Mouse (Mus musculus): ENCODE data around the gene Kdm5a.

Kdm5a gene

DNA sequence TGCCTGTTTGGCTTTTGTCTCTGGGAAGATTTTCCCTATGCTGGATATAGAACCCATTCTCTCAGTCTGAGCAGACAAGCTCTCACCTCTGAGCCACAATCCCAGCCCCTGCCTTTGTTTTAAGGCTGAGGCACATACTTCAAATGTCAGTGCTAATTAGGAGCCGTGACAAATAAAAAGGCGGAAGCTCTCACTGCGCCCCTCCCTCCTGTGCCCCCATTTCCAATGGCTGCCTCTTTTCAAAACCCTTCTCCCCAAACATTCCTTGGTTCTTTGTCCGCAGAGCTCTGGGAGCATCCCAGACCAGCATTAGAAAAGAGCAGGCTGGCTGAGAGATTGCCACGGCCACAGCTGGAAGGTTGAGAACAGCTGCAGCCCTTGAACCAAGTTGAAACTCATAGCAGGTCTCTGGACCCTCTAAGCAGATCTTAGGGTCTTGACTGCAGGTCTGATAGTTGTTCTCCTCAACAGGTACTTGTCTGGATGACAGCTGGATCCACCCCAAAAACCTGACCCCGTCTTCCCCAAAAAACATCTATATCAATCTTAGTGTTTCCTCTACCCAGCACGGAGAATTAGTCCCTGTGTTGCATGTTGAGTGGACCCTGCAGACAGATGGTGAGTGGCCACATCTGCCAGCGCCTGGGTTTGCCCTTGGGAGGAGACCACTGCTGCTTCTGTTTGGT lies 108.7 kb downstream of the Kdm5a start:
- no peak for DNase-seq (ENCODE audit: low spot score)

DNA sequence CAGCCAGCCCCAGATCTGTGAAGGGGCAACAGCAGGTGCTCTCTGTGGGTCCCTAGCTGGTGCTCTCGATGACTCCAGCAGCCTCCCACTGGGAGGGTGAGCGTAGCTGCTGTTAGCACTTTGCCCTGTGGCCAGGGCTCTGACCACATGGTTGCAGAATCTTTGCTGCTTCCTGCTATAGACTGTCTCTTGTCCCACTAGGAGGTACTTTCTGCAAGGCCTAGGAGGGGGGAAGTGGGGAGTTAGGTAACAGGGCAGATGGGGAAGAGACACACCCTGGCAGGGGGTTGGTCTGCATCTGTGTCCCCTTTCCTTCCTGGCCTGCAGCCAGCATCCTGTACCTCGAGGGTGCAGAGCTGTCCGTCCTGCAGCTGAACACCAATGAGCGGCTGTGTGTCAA lies 109.5 kb downstream of the Kdm5a start:
- no peak for DNase-seq (ENCODE audit: low spot score)

DNA sequence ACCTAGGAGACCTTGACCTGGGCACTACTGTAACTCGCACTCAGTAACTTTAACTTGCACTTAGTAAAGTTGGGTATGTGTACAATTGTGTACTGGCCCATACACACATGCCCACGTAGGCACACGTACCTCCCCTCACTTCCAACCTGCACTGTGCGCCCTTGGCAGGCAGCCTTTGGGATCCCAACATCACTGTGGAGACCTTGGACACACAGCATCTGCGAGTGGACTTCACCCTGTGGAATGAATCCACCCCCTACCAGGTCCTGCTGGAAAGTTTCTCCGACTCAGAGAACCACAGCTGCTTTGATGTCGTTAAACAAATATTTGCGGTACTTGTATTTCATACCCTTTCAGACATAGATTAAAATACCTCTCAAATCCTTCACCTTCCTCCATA lies 111.4 kb downstream of the Kdm5a start:
- DNase-seq (ENCODE audit: low spot score) = no peak

DNA sequence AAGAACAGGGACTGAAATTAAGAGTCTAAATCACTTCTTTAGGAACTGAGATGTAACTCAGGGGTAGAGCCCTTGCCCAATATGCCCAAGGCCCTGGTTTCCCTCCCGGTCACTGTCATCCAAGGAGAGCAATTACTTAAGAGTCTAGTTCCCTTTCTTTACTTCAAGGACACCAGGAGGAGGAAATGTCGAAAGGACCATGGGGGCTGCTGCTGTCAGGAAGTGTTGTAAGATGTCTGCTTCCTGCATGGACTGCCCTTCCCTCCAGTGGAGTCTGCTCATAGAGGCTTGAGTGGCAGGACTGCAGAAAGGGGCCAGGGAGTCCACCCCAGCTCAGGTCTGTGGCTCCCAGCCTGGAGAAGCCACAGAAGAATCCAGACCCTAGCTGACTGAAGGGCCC lies 115.4 kb downstream of the Kdm5a start:
- no peak for DNase-seq (ENCODE audit: low spot score)

DNA sequence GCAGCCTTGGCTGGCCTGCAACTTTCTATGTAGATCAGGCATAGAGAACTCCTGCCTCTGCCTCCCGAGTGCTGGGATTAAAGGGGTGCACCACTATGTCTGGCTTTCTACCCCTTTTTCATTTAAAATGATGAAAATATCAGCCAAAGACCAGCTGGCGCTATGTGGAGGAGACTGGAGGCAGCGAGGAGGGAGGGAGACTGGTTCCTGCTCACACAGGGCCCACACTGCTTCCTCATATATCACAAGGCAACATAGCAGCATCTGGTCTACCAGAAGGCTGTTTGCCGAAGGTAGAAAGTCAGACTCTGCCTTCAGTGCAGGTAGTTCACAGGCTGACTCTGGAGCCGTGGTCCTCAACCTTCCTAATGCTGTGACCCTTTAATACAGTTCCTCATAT lies 116.4 kb downstream of the Kdm5a start:
- DNase-seq (ENCODE audit: low spot score) = no peak

DNA sequence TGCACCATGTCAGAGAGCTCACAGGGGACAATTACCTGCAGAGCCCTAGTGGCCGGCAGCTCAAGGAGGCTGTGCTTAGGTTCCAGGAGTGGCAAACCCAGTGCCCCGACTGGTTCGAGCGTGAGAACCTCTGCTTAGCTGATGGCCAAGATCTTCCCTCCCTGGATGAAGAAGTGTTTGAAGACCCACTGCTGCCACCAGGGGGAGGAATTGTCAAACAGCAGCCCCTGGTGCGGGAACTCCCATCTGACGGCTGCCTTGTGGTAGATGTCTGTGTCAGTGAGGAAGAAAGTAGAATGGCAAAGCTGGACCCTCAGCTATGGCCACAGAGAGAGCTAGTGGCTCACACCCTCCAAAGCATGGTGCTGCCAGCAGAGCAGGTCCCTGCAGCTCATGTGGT lies 117.6 kb downstream of the Kdm5a start:
- DNase-seq (ENCODE audit: low spot score) = no peak

DNA sequence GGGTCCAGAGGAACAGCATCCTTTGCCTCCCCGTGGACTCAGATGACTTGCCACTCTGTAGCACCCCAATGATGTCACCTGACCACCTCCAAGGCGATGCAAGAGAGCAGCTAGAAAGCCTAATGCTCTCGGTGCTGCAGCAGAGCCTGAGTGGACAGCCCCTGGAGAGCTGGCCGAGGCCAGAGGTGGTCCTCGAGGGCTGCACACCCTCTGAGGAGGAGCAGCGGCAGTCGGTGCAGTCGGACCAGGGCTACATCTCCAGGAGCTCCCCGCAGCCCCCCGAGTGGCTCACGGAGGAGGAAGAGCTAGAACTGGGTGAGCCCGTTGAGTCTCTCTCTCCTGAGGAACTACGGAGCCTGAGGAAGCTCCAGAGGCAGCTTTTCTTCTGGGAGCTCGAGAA lies 118.1 kb downstream of the Kdm5a start:
- DNase-seq (ENCODE audit: low spot score) = no peak

DNA sequence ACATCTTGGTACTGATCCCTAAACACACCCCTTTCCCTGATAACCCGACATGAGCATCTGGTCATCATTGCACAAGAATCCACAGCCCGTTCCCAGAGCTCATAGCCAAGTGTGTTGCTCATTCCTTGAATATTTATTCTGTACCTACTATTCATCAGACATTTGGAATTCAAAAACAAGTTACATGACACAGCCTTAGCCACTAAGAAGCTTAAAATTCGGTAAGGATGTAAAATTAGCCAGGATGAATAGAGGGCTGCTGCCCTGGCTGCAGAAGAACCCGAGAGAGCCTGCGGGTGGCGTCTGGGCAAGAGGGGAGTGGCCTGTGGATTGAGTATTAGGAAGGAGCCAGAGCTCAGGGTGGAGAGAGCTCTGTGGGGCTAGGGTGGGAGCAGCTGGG lies 118.8 kb downstream of the Kdm5a start:
- DNase-seq (ENCODE audit: low spot score) = no peak

DNA sequence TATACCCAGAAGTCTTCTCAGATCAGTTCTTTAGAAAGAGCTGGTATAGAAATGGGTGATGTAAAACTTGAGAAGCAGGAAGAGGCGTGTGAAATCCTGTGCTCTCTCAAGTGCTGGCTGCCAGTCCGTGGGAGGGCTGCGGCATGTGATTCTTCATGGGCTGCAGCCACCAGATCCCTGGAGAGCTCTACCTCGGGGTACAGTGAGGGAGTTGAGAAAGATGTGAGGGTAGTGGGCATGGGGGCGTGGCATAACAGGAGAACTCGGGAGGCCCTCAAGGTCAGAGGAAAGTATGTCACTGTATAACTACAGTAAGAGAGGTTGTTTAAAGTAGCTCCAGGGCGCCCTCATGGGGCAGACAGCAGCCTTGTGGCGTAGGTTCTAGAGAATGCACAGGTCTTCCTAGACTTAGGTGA lies 119.3 kb downstream of the Kdm5a start:
- no peak for DNase-seq (ENCODE audit: low spot score)

DNA sequence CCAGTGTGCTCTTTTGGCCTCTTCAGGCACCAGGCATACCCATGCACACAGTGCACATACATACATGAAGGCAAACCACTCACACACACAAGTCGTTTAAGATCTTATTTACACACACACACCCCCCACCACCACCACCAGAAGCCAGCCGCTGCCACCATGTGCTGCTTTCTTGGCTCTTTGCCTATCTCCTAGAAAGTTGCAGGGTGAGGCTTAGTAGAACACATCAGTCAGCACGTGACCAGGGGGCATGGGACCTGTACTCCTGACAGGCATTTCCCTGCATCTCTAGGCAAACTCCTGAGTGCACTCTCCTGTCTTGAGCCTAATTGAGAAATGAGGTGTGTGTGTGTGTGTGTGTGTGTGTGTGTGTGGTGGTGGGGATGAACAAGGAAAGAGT lies 121.1 kb downstream of the Kdm5a start:
- DNase-seq (ENCODE audit: low spot score) = no peak

DNA sequence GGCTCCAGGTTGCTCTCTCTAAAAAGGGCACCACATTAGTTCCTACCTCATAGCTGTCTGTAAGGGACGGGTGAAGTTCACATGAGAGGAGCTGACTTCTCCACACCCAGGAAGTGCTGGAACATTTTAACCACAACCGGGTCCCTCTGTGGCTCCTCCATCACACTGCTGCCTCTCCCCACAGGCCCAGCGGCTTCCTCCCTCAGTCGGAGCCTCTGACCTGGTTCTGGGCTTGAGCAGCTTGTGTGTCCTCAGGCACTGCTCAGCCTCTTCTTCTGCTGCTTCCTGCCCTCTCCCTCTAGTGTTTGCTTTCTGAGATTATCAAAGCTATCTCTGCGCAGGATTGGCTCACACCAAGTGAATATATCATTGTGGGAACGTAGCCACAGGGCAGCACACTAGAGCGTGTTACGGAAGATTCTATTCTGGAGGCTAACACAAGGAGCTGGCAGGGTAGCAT lies 122.2 kb downstream of the Kdm5a start:
- no peak for DNase-seq (ENCODE audit: low spot score)

DNA sequence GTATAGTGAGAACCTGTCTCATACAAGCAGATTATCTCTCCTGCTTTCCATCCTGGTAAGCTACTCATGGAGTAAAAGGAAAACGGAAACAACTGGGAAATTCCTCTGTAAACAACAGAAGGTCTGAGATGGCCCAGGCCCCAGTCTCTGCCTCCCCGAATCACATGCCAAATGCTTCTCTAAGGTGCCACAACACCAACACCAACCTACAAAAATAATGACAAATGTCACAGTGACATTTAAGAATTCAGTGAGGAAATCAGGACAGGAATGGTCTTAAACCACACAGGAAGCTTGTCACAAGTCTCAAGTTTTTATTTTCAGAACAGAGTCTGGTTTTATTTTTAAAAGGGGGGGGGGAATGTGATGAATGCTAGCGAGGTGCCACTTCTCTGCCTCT lies 124.7 kb downstream of the Kdm5a start:
- DNase-seq (ENCODE audit: low spot score) = no peak

DNA sequence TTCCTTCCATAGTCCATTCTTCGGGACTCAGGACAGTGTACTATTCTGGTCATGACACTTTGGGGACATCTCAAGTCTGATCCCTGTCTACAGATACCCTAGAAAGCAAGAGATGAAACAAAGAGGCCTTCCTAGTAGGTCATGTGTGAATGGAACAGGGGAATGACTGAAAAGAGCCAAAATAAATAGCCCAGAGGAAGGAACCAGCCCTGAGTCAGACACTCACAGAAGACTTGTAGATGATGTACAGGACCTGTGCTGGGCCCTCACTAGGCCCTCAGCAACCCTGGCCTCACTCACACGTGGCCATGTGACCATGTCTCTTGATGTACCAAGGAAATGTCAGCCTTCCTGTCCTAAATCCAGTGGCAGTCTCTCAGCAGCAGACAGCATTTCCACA lies 125.5 kb downstream of the Kdm5a start:
- DNase-seq (ENCODE audit: low spot score) = no peak

DNA sequence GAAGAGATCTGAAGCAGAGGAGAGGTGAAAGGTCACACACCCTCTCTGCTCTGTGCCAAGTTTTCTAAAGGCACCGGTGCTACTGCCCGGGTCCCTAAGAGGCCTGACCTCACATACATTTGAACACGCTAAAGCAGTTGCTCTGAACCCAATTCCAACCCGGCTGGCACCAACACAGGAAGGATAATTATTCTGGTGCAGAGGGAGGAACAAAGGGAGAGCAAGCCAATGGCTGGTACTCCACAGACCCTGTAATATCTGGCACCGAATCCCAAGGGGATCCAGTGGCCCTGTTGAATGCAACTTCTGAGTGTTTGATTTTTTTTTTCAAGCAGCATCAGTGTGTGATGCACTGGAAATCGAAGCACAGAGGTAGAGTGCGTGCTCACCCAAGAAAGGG lies 127.1 kb downstream of the Kdm5a start:
- no peak for DNase-seq (ENCODE audit: low spot score)

DNA sequence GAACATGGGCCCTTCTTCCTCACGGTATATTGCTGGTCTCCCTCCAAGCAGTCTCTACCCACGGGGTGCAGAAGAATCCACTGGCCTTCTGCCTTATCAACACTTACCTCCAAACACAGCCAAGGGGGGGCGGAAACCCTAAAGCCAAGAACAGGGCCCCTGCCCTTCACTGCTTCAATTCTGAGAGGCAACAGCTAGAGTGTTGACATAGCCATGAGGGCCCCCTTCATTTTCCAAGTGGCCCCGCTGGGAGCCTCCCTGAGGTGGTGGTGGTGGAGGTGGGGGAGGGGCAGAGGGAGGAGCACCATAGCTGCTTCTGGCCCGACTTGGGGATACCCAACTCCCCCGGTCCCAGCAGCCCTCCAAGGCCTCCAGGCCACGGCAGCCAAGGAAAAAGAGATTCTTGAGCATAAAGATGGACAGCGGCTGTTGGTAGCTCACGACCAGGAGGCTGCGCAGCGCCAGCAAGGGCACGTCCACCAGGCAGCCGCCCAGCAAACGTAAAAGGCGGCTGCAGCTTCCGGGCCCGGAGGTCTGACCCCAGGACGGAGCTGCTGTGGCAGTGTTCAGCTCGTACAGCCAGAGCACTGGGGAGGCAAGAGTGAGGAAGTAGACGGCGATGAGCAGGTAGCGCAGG lies 128.1 kb downstream of the Kdm5a start:
- no peak for DNase-seq (ENCODE audit: low spot score)

DNA sequence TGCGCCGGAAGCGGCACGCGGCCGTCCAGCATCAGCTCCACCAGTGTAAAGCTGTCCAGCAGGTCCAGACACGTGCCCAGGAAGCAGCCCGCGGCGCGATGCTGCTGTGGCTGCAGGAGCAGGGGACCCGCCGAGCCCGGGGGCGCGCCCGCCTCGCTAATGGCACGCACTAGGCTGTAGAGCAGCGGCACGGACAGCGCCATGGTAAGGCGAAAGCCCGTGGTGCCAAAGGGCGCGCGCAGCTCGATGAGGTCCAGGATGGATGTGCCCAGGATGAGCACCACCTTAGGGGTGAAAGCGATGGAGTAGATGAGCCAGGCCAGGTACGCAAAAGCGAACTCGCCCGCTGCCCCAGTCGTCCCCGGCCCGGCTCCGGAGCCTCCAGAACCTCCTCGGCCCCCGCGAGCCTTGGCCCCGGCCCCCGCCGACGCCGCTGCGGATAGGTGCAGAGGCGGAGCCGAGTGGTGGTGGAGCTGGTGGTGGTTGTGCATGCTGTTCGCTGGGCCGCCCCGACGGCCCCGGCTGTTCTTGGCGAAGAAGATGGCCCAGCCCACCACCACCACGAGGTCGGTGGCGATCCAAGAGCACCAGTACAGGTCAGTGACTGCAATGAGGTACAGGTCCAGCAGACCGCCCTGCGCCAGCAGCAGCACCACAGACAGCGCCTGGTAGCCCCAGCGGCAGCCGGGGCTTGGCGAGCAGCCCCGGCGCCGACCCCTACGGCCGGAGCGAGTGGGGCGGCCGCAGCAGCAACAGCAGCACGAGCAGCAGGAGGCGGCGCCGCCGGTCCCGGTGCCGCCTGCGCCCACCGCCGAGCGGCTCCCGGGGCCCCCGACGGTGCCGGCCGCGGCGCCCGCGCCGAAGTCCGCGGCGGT lies 128.8 kb downstream of the Kdm5a start:
- DNase-seq (ENCODE audit: low spot score) = no peak

DNA sequence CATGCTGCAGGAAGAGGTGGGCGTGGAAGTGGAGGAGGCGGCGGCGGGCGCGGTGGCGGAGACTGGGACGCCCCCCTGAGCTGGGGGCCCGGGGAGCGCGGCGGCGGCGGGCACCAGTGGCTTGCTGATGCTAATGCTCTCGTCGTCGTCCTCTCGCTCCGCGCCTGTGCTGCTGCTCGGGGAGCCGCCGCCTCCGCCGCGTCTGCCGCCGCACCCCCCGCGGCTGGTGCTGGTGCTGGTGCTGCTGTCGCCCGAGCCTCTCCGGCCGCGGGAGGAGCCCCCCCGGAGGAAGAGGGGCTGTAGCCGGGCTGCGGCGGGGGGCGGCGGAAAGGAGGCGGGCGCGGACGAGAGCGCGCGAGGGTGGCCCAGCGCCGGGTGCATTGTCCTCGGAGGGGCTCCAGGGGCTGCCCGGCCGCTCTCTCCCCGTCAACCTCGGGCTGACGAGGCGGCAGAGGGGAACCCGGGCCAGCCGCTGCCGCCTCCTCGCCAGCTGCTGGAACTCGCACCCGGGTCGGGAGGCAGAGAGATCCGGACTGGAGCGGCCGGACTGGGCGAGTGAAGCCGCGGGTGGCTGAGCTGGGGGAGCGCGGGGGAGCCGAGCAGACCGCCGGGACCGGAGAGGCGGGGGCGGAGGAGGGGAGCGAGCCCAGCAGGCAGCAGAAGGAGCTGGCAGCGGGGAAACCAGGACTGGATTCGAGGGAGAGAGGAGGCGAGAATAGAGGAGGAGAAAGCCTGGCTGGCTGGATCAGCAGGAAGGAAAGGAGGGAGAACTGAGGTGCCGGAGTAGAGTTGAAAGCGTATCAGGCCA lies 129.7 kb downstream of the Kdm5a start, which contains the start of gene Tmem121b:
TSS of gene Tmem121b (minus strand) at position 434 of the 808 bp plus-strand sequence.
- DNase-seq (ENCODE audit: low spot score) = no peak

Measured in urinary bladder, postnatal 10 days (tissue).